Mouse (Mus musculus) frontal cortex, postnatal 25 days (tissue): ENCODE measurements around the gene Ang2.

Source experiments
- DNase-seq, 2 experiments: peaks; one replicate each; pipeline ENCODE4 v3.0.0; 2022; ENCODE audit warnings: low spot score in 2 of 2

Gene Ang2

GRCm38 (mm10) chr14:51152249-51152870 lies 46.6 kb downstream of the Ang2 start:
- DNase-seq: no peak

- DNase-seq: no peak
These were observed 48.6 kb downstream of the Ang2 start for GRCm38 (mm10) chr14:51150206-51150831.

- DNase-seq: no peak
These were observed 49.8 kb downstream of the Ang2 start for GRCm38 (mm10) chr14:51149164-51149563.

GRCm38 (mm10) chr14:51148006-51148405 lies 50.9 kb downstream of the Ang2 start:
- no peak for DNase-seq

- DNase-seq: no peak
These were observed 52.3 kb downstream of the Ang2 start, which contains the start of gene Rnase1 for GRCm38 (mm10) chr14:51146685-51147084. Gene Rnase1, minus strand, starts transcription at chr14:51146785.

- DNase-seq: no peak
These were observed 53.4 kb downstream of the Ang2 start for GRCm38 (mm10) chr14:51145521-51145920.
